Mouse (Mus musculus) stomach, postnatal 0 days (tissue): ENCODE results near the gene Rpl24.

Source experiments
- CTCF ChIP-seq: IDR thresholded peaks from 2 replicates; pipeline ENCODE4 v1.5.1; 2016; ENCODE audit warnings: antibody characterized with exemption, low read depth, mild to moderate bottlenecking, moderate library complexity
- EP300 ChIP-seq: optimal IDR thresholded peaks from 2 replicates; pipeline ENCODE3; 2016; ENCODE audit warnings: antibody characterized with exemption

GRCm38 (mm10) chr16:55940781-55941180 lies 25.3 kb upstream of the Rpl24 start:
- TF ChIP-seq CTCF (no peak), EP300 (no peak)
